Comparison of ENCODE assay signal across 7 mouse cellular contexts in the genomic region with DNA sequence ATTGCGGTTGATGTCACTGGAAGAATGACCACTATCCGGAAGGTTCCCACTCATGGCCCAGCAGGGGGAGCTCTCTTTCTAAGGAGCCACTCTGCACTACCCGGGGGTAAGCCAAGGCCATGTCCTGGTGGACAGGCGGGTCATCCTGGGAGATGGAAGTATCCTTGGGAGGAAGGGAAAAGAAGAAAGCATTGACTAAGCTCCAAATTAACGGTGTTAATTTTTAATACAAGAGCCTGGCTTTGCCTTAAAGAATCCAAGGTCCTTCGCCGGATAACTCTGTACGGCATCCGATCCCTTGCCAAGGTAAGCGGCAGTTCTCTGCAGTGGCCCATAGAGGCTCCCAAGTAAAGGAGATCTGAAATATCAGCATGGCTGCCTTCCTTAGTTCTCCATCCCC. TPM values are rescaled to one million over a fixed set of nuclear protein-coding genes. Genes with fewer than 3 reads are reported as not detected.
DNase-seq lines count a peak whose midpoint lies in the region; ATAC-seq and TF ChIP-seq lines count a peak whose summit lies in the region.

No protein-coding gene starts in this region.

- peak; percentile 76 for TF ChIP-seq CTCF in hindbrain, postnatal 0 days (IDR thresholded peaks at IDR 0.05; ENCODE audit: low read depth)
- peak; percentile 90; the same call in 1 of the 2 replicates for TF ChIP-seq CTCF in small intestine, adult 2 months (IDR thresholded peaks at IDR 0.05; ENCODE audit: extremely low read depth, insufficient read length, insufficient replicate concordance, low read depth, low read length)

- 19% methylated on average over 10 of the region's 10 CpGs for WGBS in hindbrain, postnatal 0 days
- WGBS in midbrain, embryonic 11.5 days = 32% methylated on average over 10 of the region's 10 CpGs
- 51% methylated on average over 10 of the region's 10 CpGs for WGBS in small intestine, adult 2 months

- H3K4me1 ChIP-seq in hindbrain, postnatal 0 days (ENCODE audit: insufficient read depth, low read length) = no peaks in the 10 kb centered on the region
- H3K4me1 ChIP-seq in midbrain, embryonic 11.5 days (ENCODE audit: control insufficient read depth, insufficient read depth, low read length) = no peaks in the 10 kb centered on the region
- no peaks in the 10 kb centered on the region for H3K4me1 ChIP-seq in small intestine, adult 2 months (ENCODE audit: control insufficient read depth, insufficient read depth, insufficient read length, low read length)

- no peaks in the 10 kb centered on the region for H3K27me3 ChIP-seq in hindbrain, postnatal 0 days (ENCODE audit: insufficient read depth, low read length)
- no peaks in the 10 kb centered on the region for H3K27me3 ChIP-seq in midbrain, embryonic 11.5 days (ENCODE audit: control insufficient read depth, insufficient read depth, low read length)
- H3K27me3 ChIP-seq in small intestine, adult 2 months (ENCODE audit: control insufficient read depth, insufficient read depth, low read length) = no peaks in the 10 kb centered on the region

- DNase-seq in adrenal gland, adult 2 months = peak; percentile 88
- DNase-seq in gastrocnemius, adult 8-10 months (ENCODE audit: low spot score in 2 of 2) = peak; percentile 66 to 67
- DNase-seq in hindbrain, postnatal 0 days (ENCODE audit: low spot score) = peak; percentile 83
- DNase-seq in left cerebral cortex, adult 8-10 months (ENCODE audit: low spot score in 2 of 2) = peak; percentile 43 to 46
- DNase-seq in midbrain, embryonic 11.5 days (ENCODE audit: low spot score, missing footprints) = peak; percentile 91

- peak; percentile 62 for ATAC-seq in common myeloid progenitor, adult 5-6 weeks (replicated peaks; ENCODE audit: low read depth, poor library complexity, severe bottlenecking)
- peak; percentile 93 for ATAC-seq in hindbrain, postnatal 0 days
- peak; percentile 67 for ATAC-seq in midbrain, embryonic 11.5 days (ENCODE audit: low FRiP score)

- H3K27ac ChIP-seq in hindbrain, postnatal 0 days = no peak overlapping the region
- no peak overlapping the region for H3K27ac ChIP-seq in midbrain, embryonic 11.5 days (ENCODE audit: low read depth, low read length)
- no peak overlapping the region for H3K27ac ChIP-seq in small intestine, adult 2 months (ENCODE audit: insufficient read depth, low read depth, low read length)

- H3K9me3 ChIP-seq in hindbrain, postnatal 0 days (ENCODE audit: low read length) = no peaks in the 10 kb centered on the region
- H3K9me3 ChIP-seq in midbrain, embryonic 11.5 days (ENCODE audit: control insufficient read depth, low read length) = no peaks in the 10 kb centered on the region

- no peaks in the 10 kb centered on the region for H3K36me3 ChIP-seq in hindbrain, postnatal 0 days (ENCODE audit: insufficient read depth, low read length)
- H3K36me3 ChIP-seq in midbrain, embryonic 11.5 days (ENCODE audit: control insufficient read depth, insufficient read depth, low read length) = no peaks in the 10 kb centered on the region
- H3K36me3 ChIP-seq in small intestine, adult 2 months (ENCODE audit: control insufficient read depth, insufficient read depth, low read length) = no peaks in the 10 kb centered on the region

- H3K4me2 ChIP-seq in hindbrain, postnatal 0 days (ENCODE audit: low read depth, low read length) = peak overlapping the region; percentile 45
- peak overlapping the region; percentile 22; the same call in 1 of the 2 replicates for H3K4me2 ChIP-seq in midbrain, embryonic 11.5 days

- no peak for TF ChIP-seq POLR2A in small intestine, adult 2 months (IDR thresholded peaks at IDR 0.05; ENCODE audit: low read depth, low read length)

- H3K4me3 ChIP-seq in hindbrain, postnatal 0 days (ENCODE audit: low read length) = peak overlapping the region; percentile 23; the same call in 1 of the 2 replicates
- H3K4me3 ChIP-seq in midbrain, embryonic 11.5 days (ENCODE audit: low read depth, low read length) = no peak overlapping the region
- H3K4me3 ChIP-seq in small intestine, adult 2 months (ENCODE audit: low read depth, low read length) = no peak overlapping the region

- H3K9ac ChIP-seq in hindbrain, postnatal 0 days (replicated peaks; ENCODE audit: low read length) = no peak overlapping the region
- no peak overlapping the region for H3K9ac ChIP-seq in midbrain, embryonic 11.5 days (ENCODE audit: low read length)

RNA-seq across cellular contexts. Expression of gene Tial1, which starts 12.8 kb away (rescaled TPM):
- total RNA-seq in adrenal gland, adult 2 months (2021) = 10 to 100 TPM; 73.1 to 96.3 TPM
- polyA plus RNA-seq in adrenal gland, adult 2 months (2012; rRNA removed) = 26.4 and 33.0 TPM in 2 replicates
- total RNA-seq in common myeloid progenitor, adult 5-6 weeks (2017) = 80.4 and 90.6 TPM in 2 replicates
- total RNA-seq in gastrocnemius, adult 8-10 months (2022) = 10 to 100 TPM; 41.1 to 48.7 (median 44.1) TPM
- total RNA-seq in hindbrain, postnatal 0 days (2014; rRNA removed) = 33.8 and 44.7 TPM in 2 replicates
- polyA plus RNA-seq in hindbrain, postnatal 0 days (2015; fragmentation: Nextera tagmentation; extraction: Ambion mirVana) = 22.4 and 26.0 TPM in 2 replicates
- 100 to 1,000 TPM in 1 of 4 experiments, 10 to 100 TPM in 3; 95.4 to 105 (median 96.3) TPM for total RNA-seq in left cerebral cortex, adult 8-10 months (2022)
- polyA plus RNA-seq in midbrain, embryonic 11.5 days (2014; fragmentation: Nextera tagmentation; extraction: Ambion mirVana) = 43.9 and 46.6 TPM in 2 replicates
- polyA plus RNA-seq in small intestine, adult 2 months (2012; rRNA removed) = 9.5 and 11.6 TPM in 2 replicates

RNA-seq across cellular contexts. Expression of gene Bag3, which starts 49.1 kb away (rescaled TPM):
- total RNA-seq in adrenal gland, adult 2 months (2021) = 100 to 1,000 TPM; 143 to 425 TPM
- polyA plus RNA-seq in adrenal gland, adult 2 months (2012; rRNA removed) = 196 and 360 TPM in 2 replicates
- total RNA-seq in common myeloid progenitor, adult 5-6 weeks (2017) = 4.6 and 4.9 TPM in 2 replicates
- total RNA-seq in gastrocnemius, adult 8-10 months (2022) = 100 to 1,000 TPM; 114 to 137 (median 118) TPM
- total RNA-seq in hindbrain, postnatal 0 days (2014; rRNA removed) = 4.5 and 6.7 TPM in 2 replicates
- polyA plus RNA-seq in hindbrain, postnatal 0 days (2015; fragmentation: Nextera tagmentation; extraction: Ambion mirVana) = 4.7 and 5.2 TPM in 2 replicates
- total RNA-seq in left cerebral cortex, adult 8-10 months (2022) = 10 to 100 TPM in 1 of 4 experiments, 1 to 10 TPM in 3; 8.2 to 10.2 (median 9.3) TPM
- 3.0 and 4.3 TPM in 2 replicates for polyA plus RNA-seq in midbrain, embryonic 11.5 days (2014; fragmentation: Nextera tagmentation; extraction: Ambion mirVana)
- 25.0 and 32.8 TPM in 2 replicates for polyA plus RNA-seq in small intestine, adult 2 months (2012; rRNA removed)

RNA-seq across cellular contexts. Expression of gene Rgs10, which starts 55.8 kb away (rescaled TPM):
- 10 to 100 TPM; 10.5 to 23.8 TPM for total RNA-seq in adrenal gland, adult 2 months (2021)
- 9.1 and 11.9 TPM in 2 replicates for polyA plus RNA-seq in adrenal gland, adult 2 months (2012; rRNA removed)
- 92.0 and 99.6 TPM in 2 replicates for total RNA-seq in common myeloid progenitor, adult 5-6 weeks (2017)
- total RNA-seq in gastrocnemius, adult 8-10 months (2022) = 1 to 10 TPM in 2 of 4 experiments, under 1 TPM in 2; 0.77 to 4.1 (median 1.3) TPM
- total RNA-seq in hindbrain, postnatal 0 days (2014; rRNA removed) = 31.7 and 35.4 TPM in 2 replicates
- 101 and 107 TPM in 2 replicates for polyA plus RNA-seq in hindbrain, postnatal 0 days (2015; fragmentation: Nextera tagmentation; extraction: Ambion mirVana)
- total RNA-seq in left cerebral cortex, adult 8-10 months (2022) = 10 to 100 TPM; 50.1 to 65.5 (median 59.0) TPM
- polyA plus RNA-seq in midbrain, embryonic 11.5 days (2014; fragmentation: Nextera tagmentation; extraction: Ambion mirVana) = 10.0 and 11.7 TPM in 2 replicates
- polyA plus RNA-seq in small intestine, adult 2 months (2012; rRNA removed) = 3.4 and 9.0 TPM in 2 replicates

Comparison
In these comparisons a context has a peak if more than half of its experiments do, and no peak if none do; other contexts are left out.
1. RNA of gene Bag3, which starts 49.1 kb away (total RNA-seq): 143 to 425 TPM in adrenal gland, adult 2 months and 114 to 137 TPM in gastrocnemius, adult 8-10 months; 8.2 to 10.2 TPM in left cerebral cortex, adult 8-10 months, 4.5 to 6.7 TPM in hindbrain, postnatal 0 days and 4.6 to 4.9 TPM in common myeloid progenitor, adult 5-6 weeks; every median in the first group is over 10 times any median in the second.
2. Peak in every context shown above with its lines, with median percentiles within 50 percentile points of each other: DNase-seq and ATAC-seq.